Mouse (Mus musculus) gastrocnemius, postnatal 25 days (tissue): ENCODE data around the gene Nr2c2ap. TPM values are rescaled to one million over a fixed set of nuclear protein-coding genes. Genes with fewer than 3 reads are reported as not detected.

Experiments used
- DNase-seq: peaks from one replicate; pipeline ENCODE4 v3.0.0; 2022
- long read RNA-seq, 2 experiments: library from polyadenylated mRNA; stranded (forward); transcript quantifications; one replicate each; pipeline ENCODE4 v2.0.0; 2021
- total RNA-seq, 2 experiments: library from RNA; stranded (reverse); gene quantifications; 1 replicate in 1 of 2; 2 replicates in 1 of 2; pipeline ENCODE4 v1.2.3; 2021

The Nr2c2ap gene
- 1 to 10 TPM; 3.9 to 4.3 TPM for total RNA-seq
- long read RNA-seq, experiment 1, partial matches to known transcripts = 15 of 16 reads
- long read RNA-seq, experiment 1, other reads (novel, unspliced or antisense) = 0 of 16 reads
- long read RNA-seq, experiment 2, partial matches to known transcripts = 0 of 19 reads
- long read RNA-seq, experiment 2, other reads (novel, unspliced or antisense) = 14 of 19 reads

- peak; percentile 76 for DNase-seq
Observed at GRCm38 (mm10) chr8:70131166-70131883, at the start of gene Nr2c2ap. TSS of gene Nr2c2ap (plus strand) at chr8:70131333.

GRCm38 (mm10) chr8:70081976-70082375, 49.2 kb upstream of the Nr2c2ap start:
- no peak for DNase-seq

- DNase-seq = peak; percentile 22
Observed at GRCm38 (mm10) chr8:70083285-70083684, 47.8 kb upstream of the Nr2c2ap start, which contains the start of gene Hapln4. TSS of gene Hapln4 (plus strand) at chr8:70083457.

GRCm38 (mm10) chr8:70084191-70085065, 46.7 kb upstream of the Nr2c2ap start:
- DNase-seq = no peak

GRCm38 (mm10) chr8:70086151-70086550, 45.0 kb upstream of the Nr2c2ap start:
- no peak for DNase-seq

GRCm38 (mm10) chr8:70087237-70087636, 43.9 kb upstream of the Nr2c2ap start:
- DNase-seq = no peak

- DNase-seq = no peak
Observed at GRCm38 (mm10) chr8:70087836-70088650, 43.1 kb upstream of the Nr2c2ap start.

GRCm38 (mm10) chr8:70089296-70089960, 41.7 kb upstream of the Nr2c2ap start:
- DNase-seq = no peak

- DNase-seq = no peak
Observed at GRCm38 (mm10) chr8:70092786-70093185, 38.3 kb upstream of the Nr2c2ap start.

- DNase-seq = no peak
Observed at GRCm38 (mm10) chr8:70099276-70099675, 31.9 kb upstream of the Nr2c2ap start.

GRCm38 (mm10) chr8:70100241-70100640, 30.9 kb upstream of the Nr2c2ap start:
- DNase-seq = no peak

GRCm38 (mm10) chr8:70104506-70104905, 26.6 kb upstream of the Nr2c2ap start:
- no peak for DNase-seq

GRCm38 (mm10) chr8:70104922-70105321, 26.2 kb upstream of the Nr2c2ap start:
- DNase-seq = no peak

GRCm38 (mm10) chr8:70110451-70110850, 20.7 kb upstream of the Nr2c2ap start:
- DNase-seq = no peak

- no peak for DNase-seq
Observed at GRCm38 (mm10) chr8:70111192-70111795, 19.8 kb upstream of the Nr2c2ap start.

GRCm38 (mm10) chr8:70112401-70113016, 18.6 kb upstream of the Nr2c2ap start:
- DNase-seq = no peak

GRCm38 (mm10) chr8:70114488-70114887, 16.6 kb upstream of the Nr2c2ap start:
- no peak for DNase-seq

GRCm38 (mm10) chr8:70114892-70115291, 16.2 kb upstream of the Nr2c2ap start:
- no peak for DNase-seq

- no peak for DNase-seq
Observed at GRCm38 (mm10) chr8:70117611-70118010, 13.5 kb upstream of the Nr2c2ap start.
